Mouse (Mus musculus) lung, adult 2 months (tissue): ENCODE data around the gene Zfp641.

Source experiments
- CTCF ChIP-seq: fragments of 200-500 bp; IDR thresholded peaks from 2 replicates; pipeline ENCODE4 v1.5.1; 2011; ENCODE audit warnings: mild to moderate bottlenecking, low read length, control low read depth; ENCODE audit not compliant: insufficient read depth
- POLR2A ChIP-seq: fragments of 200-500 bp; IDR thresholded peaks from 2 replicates; pipeline ENCODE4 v1.6.1; 2011; ENCODE audit warnings: low read depth, mild to moderate bottlenecking, control low read depth, low read length, borderline replicate concordance; ENCODE audit errors: extremely low read depth

DNA sequence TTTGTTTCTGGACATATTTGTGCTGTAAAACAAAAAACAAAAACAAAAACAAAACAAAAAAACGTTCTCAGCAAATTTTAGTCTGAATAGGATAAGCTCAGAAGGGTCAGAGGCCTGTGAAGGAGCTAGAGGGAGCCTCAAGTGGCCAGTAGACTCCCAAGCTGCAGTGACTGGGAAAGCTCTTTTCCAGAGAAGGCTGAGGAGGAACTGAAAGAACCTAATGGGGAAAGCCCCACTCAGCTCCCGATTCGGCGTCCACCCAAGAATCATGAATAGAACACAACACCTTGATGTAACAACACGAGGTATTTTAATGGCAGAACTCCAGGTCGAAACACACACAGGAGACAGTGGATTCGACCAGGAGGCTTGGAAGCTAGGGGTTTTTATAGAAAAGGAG lies 38.2 kb downstream of the Zfp641 start:
- TF ChIP-seq POLR2A (no peak), CTCF (no peak)
